Mouse (Mus musculus): ENCODE measurements around the gene Rnf157.
A peak's percentile ranks its signal among the peaks of the same experiment; 100 is the strongest.

GRCm38 (mm10) chr11:116368116-116368515 lies 44.7 kb downstream of the Rnf157 start:
- TF ChIP-seq MAX (IDR thresholded peaks at IDR 0.05; ENCODE audit: low read length) (no peak; the same call in 1 of the 2 replicates), CTCF (conservative IDR thresholded peaks at IDR 0.05 in 1 of 2, IDR thresholded peaks at IDR 0.05 in 1 of 2; ENCODE audit: low read depth in 2 of 2, low read length in 2 of 2) (peak; percentile 95), POLR2A (IDR thresholded peaks at IDR 0.05; ENCODE audit: low read depth, low read length) (no peak), NRF1 (IDR thresholded peaks at IDR 0.05; ENCODE audit: low read depth, low read length) (no peak), MEF2A (IDR thresholded peaks at IDR 0.05; ENCODE audit: borderline replicate concordance, low read depth, low read length) (peak; percentile 21; the same call in 1 of the 2 replicates), KAT2A (IDR thresholded peaks at IDR 0.05; ENCODE audit: insufficient replicate concordance, low read length) (no peak), EP300 (IDR thresholded peaks at IDR 0.05; ENCODE audit: low read length) (no peak), HCFC1 (IDR thresholded peaks at IDR 0.05; ENCODE audit: low read depth, low read length) (no peak), MYC (IDR thresholded peaks at IDR 0.05; ENCODE audit: low read depth, low read length) (0 out of 2 replicates have a peak, but pooled peaks have one; percentile 57), ZC3H11A (IDR thresholded peaks at IDR 0.05; ENCODE audit: low read depth, low read length) (peak; percentile 32), TBP (conservative IDR thresholded peaks at IDR 0.05; ENCODE audit: low read depth, low read length) (0 out of 2 replicates have a peak, but pooled peaks have one; percentile 27), E2F4 (IDR thresholded peaks at IDR 0.05; ENCODE audit: insufficient replicate concordance, low read depth, low read length) (no peak), UBTF (IDR thresholded peaks at IDR 0.05; ENCODE audit: low read depth, low read length) (no peak)

Measured in CH12.LX (cell line).